Mouse (Mus musculus): Measurements from ENCODE around the gene Npas2. TPM values are rescaled to one million over a fixed set of nuclear protein-coding genes. Genes with fewer than 3 reads are reported as not detected.
A peak's percentile ranks its signal among the peaks of the same experiment; 100 is the strongest.

The Npas2 gene
- total RNA-seq, 4 experiments from 2014 or later: 0.92 to 1.9 (median 1.6) TPM

- no peak for DNase-seq (ENCODE audit: low spot score)
Observed at GRCm38 (mm10) chr1:39372220-39372843, 178.8 kb downstream of the Npas2 start.

GRCm38 (mm10) chr1:39373378-39373777, 179.8 kb downstream of the Npas2 start:
- DNase-seq (ENCODE audit: low spot score): no peak

- DNase-seq (ENCODE audit: low spot score): no peak
Observed at GRCm38 (mm10) chr1:39374231-39374809, 180.8 kb downstream of the Npas2 start.

- no peak for DNase-seq (ENCODE audit: low spot score)
Observed at GRCm38 (mm10) chr1:39376121-39376520, 182.6 kb downstream of the Npas2 start.

- no peak for DNase-seq (ENCODE audit: low spot score)
Observed at GRCm38 (mm10) chr1:39376726-39377240, 183.3 kb downstream of the Npas2 start.

GRCm38 (mm10) chr1:39378540-39378939, 185.0 kb downstream of the Npas2 start:
- DNase-seq (ENCODE audit: low spot score): no peak

GRCm38 (mm10) chr1:39379021-39379420, 185.5 kb downstream of the Npas2 start:
- DNase-seq (ENCODE audit: low spot score): no peak

- no peak for DNase-seq (ENCODE audit: low spot score)
Observed at GRCm38 (mm10) chr1:39381017-39381416, 187.5 kb downstream of the Npas2 start.

- DNase-seq (ENCODE audit: low spot score): no peak
Observed at GRCm38 (mm10) chr1:39384914-39385313, 191.4 kb downstream of the Npas2 start.

GRCm38 (mm10) chr1:39386456-39386855, 192.9 kb downstream of the Npas2 start:
- DNase-seq (ENCODE audit: low spot score): no peak

GRCm38 (mm10) chr1:39387497-39387896, 194.0 kb downstream of the Npas2 start:
- peak; percentile 57 for DNase-seq (ENCODE audit: low spot score)

GRCm38 (mm10) chr1:39388163-39388562, 194.6 kb downstream of the Npas2 start:
- no peak for DNase-seq (ENCODE audit: low spot score)

- DNase-seq (ENCODE audit: low spot score): no peak
Observed at GRCm38 (mm10) chr1:39389338-39389737, 195.8 kb downstream of the Npas2 start.

- DNase-seq (ENCODE audit: low spot score): no peak
Observed at GRCm38 (mm10) chr1:39391652-39392051, 198.1 kb downstream of the Npas2 start.

- DNase-seq (ENCODE audit: low spot score): peak; percentile 69
Observed at GRCm38 (mm10) chr1:39392189-39392588, 198.7 kb downstream of the Npas2 start.

GRCm38 (mm10) chr1:39393217-39393867, 199.8 kb downstream of the Npas2 start:
- DNase-seq (ENCODE audit: low spot score): peak; percentile 27

GRCm38 (mm10) chr1:39394096-39394495, 200.6 kb downstream of the Npas2 start:
- peak; percentile 69 for DNase-seq (ENCODE audit: low spot score)

- no peak for DNase-seq (ENCODE audit: low spot score)
Observed at GRCm38 (mm10) chr1:39394650-39395049, 201.1 kb downstream of the Npas2 start.

GRCm38 (mm10) chr1:39396347-39396746, 202.8 kb downstream of the Npas2 start:
- DNase-seq (ENCODE audit: low spot score): peak; percentile 22

- no peak for DNase-seq (ENCODE audit: low spot score)
Observed at GRCm38 (mm10) chr1:39398284-39398683, 204.8 kb downstream of the Npas2 start.

- peak; percentile 21 for DNase-seq (ENCODE audit: low spot score)
Observed at GRCm38 (mm10) chr1:39399228-39399627, 205.7 kb downstream of the Npas2 start.

- no peak for DNase-seq (ENCODE audit: low spot score)
Observed at GRCm38 (mm10) chr1:39400173-39400572, 206.6 kb downstream of the Npas2 start.

- DNase-seq (ENCODE audit: low spot score): no peak
Observed at GRCm38 (mm10) chr1:39407108-39407507, 213.6 kb downstream of the Npas2 start.
